Mouse (Mus musculus) midbrain, embryonic 12.5 days (tissue): ENCODE results near the gene Rabgef1. TPM values are rescaled to one million over a fixed set of nuclear protein-coding genes. Genes with fewer than 3 reads are reported as not detected.

Source experiments
- ATAC-seq: fragments of 200-750 bp; cut with Nextera tagmentation; 2 replicates; pipeline ENCODE4 v1.8.0; 2017; ENCODE audit warnings: low read depth, moderate TSS enrichment, moderate library complexity; ENCODE audit not compliant: low FRiP score
- H3K27ac ChIP-seq: fragments of 300-500 bp; sonication (generic); replicated peaks from 2 replicates; pipeline ENCODE4 v1.5.1; 2016; ENCODE audit warnings: mild to moderate bottlenecking
- H3K27me3 ChIP-seq: fragments of 300-500 bp; sonication (generic); 2 replicates; pipeline ENCODE4 v1.6.1; 2016; ENCODE audit warnings: mild to moderate bottlenecking
- H3K36me3 ChIP-seq: fragments of 300-500 bp; sonication (generic); 2 replicates; pipeline ENCODE4 v1.6.1; 2016
- H3K4me1 ChIP-seq: fragments of 300-500 bp; sonication (generic); 2 replicates; pipeline ENCODE4 v1.6.1; 2016
- H3K4me2 ChIP-seq: fragments of 300-500 bp; sonication (generic); replicated peaks from 2 replicates; pipeline ENCODE4 v1.6.1; 2016; ENCODE audit warnings: mild to moderate bottlenecking, moderate library complexity
- H3K4me3 ChIP-seq: fragments of 300-500 bp; sonication (generic); 2 replicates; pipeline ENCODE4 v1.5.1; 2016; ENCODE audit warnings: mild to moderate bottlenecking
- H3K9ac ChIP-seq: fragments of 300-500 bp; sonication (generic); replicated peaks from 2 replicates; pipeline ENCODE4 v1.6.1; 2016; ENCODE audit warnings: mild to moderate bottlenecking, moderate library complexity
- H3K9me3 ChIP-seq: fragments of 300-500 bp; sonication (generic); 2 replicates; pipeline ENCODE4 v1.6.1; 2016; ENCODE audit warnings: mild to moderate bottlenecking
- WGBS: fragments of 180-500 bp; shearing (Covaris S2); methylation state at CpG from one replicate; pipeline ENCODE4 v1.1.7; 2016; 5-methylcytosine and 5-hydroxymethylcytosine counted together
- polyA plus RNA-seq: library from polyadenylated mRNA; unstranded; fragments of >200 nt; fragmentation: Nextera tagmentation; extraction: Ambion mirVana; gene quantifications from 2 replicates; pipeline ENCODE4 v1.2.1, GENCODE M21; 2016

The Rabgef1 gene
- polyA plus RNA-seq, result 33.1 and 36.9 TPM in 2 replicates

- peak; percentile 95 for ATAC-seq
- H3K4me1 ChIP-seq, result peaks cover 18% of the 10 kb centered on the region
- peak within 1 kb of the TSS; percentile 90 for H3K9ac ChIP-seq
- under 1% methylated on average over 54 of the region's 62 CpGs for WGBS
- peak within 1 kb of the TSS; percentile 89 for H3K27ac ChIP-seq
- H3K4me3 ChIP-seq, result peak within 1 kb of the TSS; percentile 90
- no peaks in the 10 kb centered on the region for H3K9me3 ChIP-seq
- no peaks in the 10 kb centered on the region for H3K27me3 ChIP-seq
- H3K4me2 ChIP-seq, result peak within 1 kb of the TSS; percentile 82
- no peaks in the 10 kb centered on the region for H3K36me3 ChIP-seq
Observed at GRCm38 (mm10) chr5:130171423-130171954, at the start of gene Rabgef1. Rabgef1 (plus strand) TSS chr5:130171798.

- WGBS, result 85% methylated on average over 2 of the region's 2 CpGs
- Histone ChIP-seq H3K4me1 (no peaks in the 10 kb centered on the region), H3K9ac (no peak overlapping the region), H3K36me3 (no peaks in the 10 kb centered on the region; the same call in 1 of the 2 replicates), H3K27ac (no peak overlapping the region), H3K4me3 (no peak overlapping the region), H3K4me2 (no peak overlapping the region), H3K9me3 (no peaks in the 10 kb centered on the region), H3K27me3 (no peaks in the 10 kb centered on the region)
- ATAC-seq, result no peak
Observed at GRCm38 (mm10) chr5:130122355-130122754, 49.2 kb upstream of the Rabgef1 start.

GRCm38 (mm10) chr5:130124271-130124670 is 47.3 kb upstream of the Rabgef1 start:
- Histone ChIP-seq H3K4me2 (no peak overlapping the region), H3K36me3 (no peaks in the 10 kb centered on the region; the same call in 1 of the 2 replicates), H3K4me1 (no peaks in the 10 kb centered on the region), H3K27ac (peak overlapping the region; percentile 11; the same call in 1 of the 2 replicates), H3K27me3 (no peaks in the 10 kb centered on the region), H3K4me3 (no peak overlapping the region), H3K9me3 (no peaks in the 10 kb centered on the region), H3K9ac (no peak overlapping the region)
- 72% methylated on average over 5 of the region's 5 CpGs for WGBS
- no peak for ATAC-seq

- Histone ChIP-seq H3K27ac (no peak overlapping the region), H3K4me1 (no peaks in the 10 kb centered on the region), H3K4me3 (no peak overlapping the region), H3K9me3 (no peaks in the 10 kb centered on the region), H3K36me3 (peaks cover 6% of the 10 kb centered on the region; the same call in 1 of the 2 replicates), H3K4me2 (no peak overlapping the region), H3K27me3 (no peaks in the 10 kb centered on the region), H3K9ac (no peak overlapping the region)
- 71% methylated on average over 10 of the region's 11 CpGs for WGBS
- no peak for ATAC-seq
Observed at GRCm38 (mm10) chr5:130128686-130129523, 42.7 kb upstream of the Rabgef1 start.

GRCm38 (mm10) chr5:130129524-130129793 is 42.1 kb upstream of the Rabgef1 start:
- H3K9ac ChIP-seq, result no peak overlapping the region
- no peak overlapping the region for H3K4me3 ChIP-seq
- H3K36me3 ChIP-seq, result peaks cover 6% of the 10 kb centered on the region; the same call in 1 of the 2 replicates
- 95% methylated on average over 5 of the region's 5 CpGs for WGBS
- H3K27me3 ChIP-seq, result no peaks in the 10 kb centered on the region
- ATAC-seq, result no peak
- H3K4me1 ChIP-seq, result no peaks in the 10 kb centered on the region
- H3K4me2 ChIP-seq, result no peak overlapping the region
- no peaks in the 10 kb centered on the region for H3K9me3 ChIP-seq
- no peak overlapping the region for H3K27ac ChIP-seq

- Histone ChIP-seq H3K4me1 (no peaks in the 10 kb centered on the region), H3K4me3 (no peak overlapping the region), H3K9ac (no peak overlapping the region), H3K27ac (no peak overlapping the region), H3K9me3 (no peaks in the 10 kb centered on the region), H3K4me2 (no peak overlapping the region), H3K27me3 (no peaks in the 10 kb centered on the region), H3K36me3 (peaks cover 6% of the 10 kb centered on the region)
- 94% methylated on average over 13 of the region's 13 CpGs for WGBS
- no peak for ATAC-seq
Observed at GRCm38 (mm10) chr5:130136597-130136996, 35.0 kb upstream of the Rabgef1 start.

- H3K27me3 ChIP-seq, result no peaks in the 10 kb centered on the region
- ATAC-seq, result no peak
- no peak overlapping the region for H3K4me3 ChIP-seq
- no peak overlapping the region for H3K4me2 ChIP-seq
- no peaks in the 10 kb centered on the region for H3K9me3 ChIP-seq
- H3K4me1 ChIP-seq, result 0 out of 2 replicates have a peak, but pooled peaks cover 9% of the 10 kb centered on the region
- no peak overlapping the region for H3K9ac ChIP-seq
- peaks cover 6% of the 10 kb centered on the region for H3K36me3 ChIP-seq
- WGBS, result 35% methylated on average over 8 of the region's 8 CpGs
- H3K27ac ChIP-seq, result no peak overlapping the region
Observed at GRCm38 (mm10) chr5:130139393-130139792, 32.2 kb upstream of the Rabgef1 start.

GRCm38 (mm10) chr5:130141138-130141537 is 30.5 kb upstream of the Rabgef1 start:
- WGBS, result 82% methylated on average over 5 of the region's 5 CpGs
- H3K27me3 ChIP-seq, result no peaks in the 10 kb centered on the region
- no peak for ATAC-seq
- no peaks in the 10 kb centered on the region; the same call in 1 of the 2 replicates for H3K36me3 ChIP-seq
- no peaks in the 10 kb centered on the region for H3K9me3 ChIP-seq
- no peak overlapping the region for H3K27ac ChIP-seq
- no peak overlapping the region for H3K9ac ChIP-seq
- H3K4me3 ChIP-seq, result no peak overlapping the region
- H3K4me2 ChIP-seq, result no peak overlapping the region
- H3K4me1 ChIP-seq, result 0 out of 2 replicates have a peak, but pooled peaks cover 19% of the 10 kb centered on the region

GRCm38 (mm10) chr5:130142041-130142440 is 29.6 kb upstream of the Rabgef1 start:
- no peak overlapping the region for H3K4me2 ChIP-seq
- H3K27me3 ChIP-seq, result no peaks in the 10 kb centered on the region
- ATAC-seq, result no peak
- no peak overlapping the region for H3K27ac ChIP-seq
- no peak overlapping the region; the same call in 1 of the 2 replicates for H3K9ac ChIP-seq
- WGBS, result 68% methylated on average over 4 of the region's 4 CpGs
- 0 out of 2 replicates have a peak, but pooled peaks cover 19% of the 10 kb centered on the region for H3K4me1 ChIP-seq
- H3K36me3 ChIP-seq, result no peaks in the 10 kb centered on the region
- no peaks in the 10 kb centered on the region for H3K9me3 ChIP-seq
- no peak overlapping the region for H3K4me3 ChIP-seq

- Histone ChIP-seq H3K4me2 (no peak overlapping the region), H3K9me3 (no peaks in the 10 kb centered on the region), H3K4me3 (no peak overlapping the region), H3K4me1 (0 out of 2 replicates have a peak, but pooled peaks cover 19% of the 10 kb centered on the region), H3K27ac (no peak overlapping the region), H3K36me3 (0 out of 2 replicates have a peak, but pooled peaks cover 3% of the 10 kb centered on the region), H3K27me3 (no peaks in the 10 kb centered on the region), H3K9ac (no peak overlapping the region)
- 90% methylated on average over 7 of the region's 7 CpGs for WGBS
- no peak for ATAC-seq
Observed at GRCm38 (mm10) chr5:130143101-130143500, 28.5 kb upstream of the Rabgef1 start.

- H3K4me2 ChIP-seq, result peak overlapping the region; percentile 83
- H3K4me3 ChIP-seq, result peak overlapping the region; percentile 63
- peak overlapping the region; percentile 29; the same call in 1 of the 2 replicates for H3K9ac ChIP-seq
- ATAC-seq, result peak; percentile 39
- 0 out of 2 replicates have a peak, but pooled peaks cover 19% of the 10 kb centered on the region for H3K4me1 ChIP-seq
- peak overlapping the region; percentile 83 for H3K27ac ChIP-seq
- no peaks in the 10 kb centered on the region for H3K27me3 ChIP-seq
- 2% methylated on average over 20 of the region's 20 CpGs for WGBS
- no peaks in the 10 kb centered on the region for H3K9me3 ChIP-seq
- 0 out of 2 replicates have a peak, but pooled peaks cover 3% of the 10 kb centered on the region for H3K36me3 ChIP-seq
Observed at GRCm38 (mm10) chr5:130143977-130144333, 27.6 kb upstream of the Rabgef1 start.
